Comparison of ENCODE assay signal across 11 mouse cellular contexts in genomic region chr1:176933319-176933718, GRCm38 (mm10).
A peak's percentile ranks its signal among the peaks of the same experiment; 100 is the strongest.
DNase-seq lines count a peak whose midpoint lies in the region; ATAC-seq lines count a peak whose summit lies in the region.
"Had no signal": no experiment of that assay in that cellular context is flagged by ENCODE, and none has a peak within 500 bp of the region (broad histone marks: within the 10 kb centered on the region; RNA-seq: fewer than 3 reads in every experiment).

No protein-coding gene starts in this region.

- no peaks in the 10 kb centered on the region for H3K36me3 ChIP-seq in hindbrain, embryonic 10.5 days
- H3K36me3 ChIP-seq in hindbrain, embryonic 14.5 days (replicated peaks; ENCODE audit: control insufficient read depth, insufficient read depth) = no peaks in the 10 kb centered on the region
- H3K36me3 ChIP-seq in heart, embryonic 11.5 days (ENCODE audit: control insufficient read depth, insufficient read depth, low read length) = no peaks in the 10 kb centered on the region
- H3K36me3 ChIP-seq: lung, embryonic 15.5 days had no signal

- no peak overlapping the region for H3K4me2 ChIP-seq in hindbrain, embryonic 14.5 days (replicated peaks)
- H3K4me2 ChIP-seq in heart, embryonic 11.5 days = no peak overlapping the region
- H3K4me2 ChIP-seq: lung, embryonic 15.5 days had no signal

- H3K4me3 ChIP-seq in hindbrain, embryonic 10.5 days = no peak overlapping the region
- no peak overlapping the region for H3K4me3 ChIP-seq in hindbrain, embryonic 14.5 days (replicated peaks; ENCODE audit: low read length)
- no peak overlapping the region for H3K4me3 ChIP-seq in heart, embryonic 11.5 days (ENCODE audit: low read depth, low read length)
- H3K4me3 ChIP-seq: erythroblast, embryonic 14.5 days; lung, embryonic 15.5 days had no signal

- WGBS in hindbrain, embryonic 10.5 days = 77% methylated on average over 7 of the region's 7 CpGs
- WGBS in hindbrain, embryonic 14.5 days = 61% methylated on average over 7 of the region's 7 CpGs
- 56% methylated on average over 7 of the region's 7 CpGs for WGBS in heart, embryonic 11.5 days (ENCODE audit: insufficient replicate concordance)

- H3K4me1 ChIP-seq in hindbrain, embryonic 10.5 days (replicated peaks) = peaks cover 17% of the 10 kb centered on the region
- H3K4me1 ChIP-seq in hindbrain, embryonic 14.5 days (replicated peaks; ENCODE audit: control insufficient read depth, insufficient read depth, low read length) = peaks cover 6% of the 10 kb centered on the region
- no peaks in the 10 kb centered on the region; the same call in 1 of the 2 replicates for H3K4me1 ChIP-seq in heart, embryonic 11.5 days (ENCODE audit: control insufficient read depth, insufficient read depth, low read length)

- peak overlapping the region; percentile 29; the same call in 1 of the 2 replicates for H3K27ac ChIP-seq in hindbrain, embryonic 10.5 days
- H3K27ac ChIP-seq in hindbrain, embryonic 14.5 days = no peak overlapping the region
- no peak overlapping the region for H3K27ac ChIP-seq in heart, embryonic 11.5 days (ENCODE audit: low read depth, low read length)
- H3K27ac ChIP-seq: lung, embryonic 15.5 days had no signal

- no peak for ATAC-seq in hindbrain, embryonic 14.5 days (ENCODE audit: low FRiP score)
- ATAC-seq in megakaryocyte, adult 5-6 weeks (ENCODE audit: poor library complexity, severe bottlenecking) = peak; percentile 91
- ATAC-seq in heart, embryonic 11.5 days (replicated peaks; ENCODE audit: insufficient number of reproducible peaks, low FRiP score, low TSS enrichment) = no peak
- ATAC-seq: activated CD4-positive, CD25-positive, alpha-beta regulatory T cell, adult 4 months had no signal

- H3K9ac ChIP-seq in hindbrain, embryonic 14.5 days = no peak overlapping the region
- H3K9ac ChIP-seq in heart, embryonic 11.5 days (ENCODE audit: low read depth, low read length) = no peak overlapping the region
- H3K9ac ChIP-seq: lung, embryonic 15.5 days had no signal

- no peak for DNase-seq in hindbrain, embryonic 10.5 days (ENCODE audit: low spot score)
- DNase-seq in hindbrain, embryonic 14.5 days (ENCODE audit: low spot score) = no peak
- peak; percentile 85 for DNase-seq in cerebellum, adult 11 months
- peak; percentile 40 for DNase-seq in gastrocnemius, postnatal 10 days
- no peak for DNase-seq in ovary, adult 18-20 months (ENCODE audit: low spot score)
- DNase-seq in heart, postnatal 4 days = no peak

- no peaks in the 10 kb centered on the region for H3K27me3 ChIP-seq in hindbrain, embryonic 10.5 days (ENCODE audit: insufficient read depth, poor library complexity, severe bottlenecking)
- H3K27me3 ChIP-seq in hindbrain, embryonic 14.5 days (ENCODE audit: control insufficient read depth, insufficient read depth, low read length) = no peaks in the 10 kb centered on the region
- H3K27me3 ChIP-seq in heart, embryonic 11.5 days (ENCODE audit: control insufficient read depth, insufficient read depth, low read length) = no peaks in the 10 kb centered on the region
- H3K27me3 ChIP-seq: lung, embryonic 15.5 days had no signal

- no peaks in the 10 kb centered on the region for H3K9me3 ChIP-seq in hindbrain, embryonic 10.5 days
- no peaks in the 10 kb centered on the region for H3K9me3 ChIP-seq in hindbrain, embryonic 14.5 days (ENCODE audit: control insufficient read depth, low read length)
- H3K9me3 ChIP-seq in heart, embryonic 11.5 days (replicated peaks; ENCODE audit: control insufficient read depth, low read length) = no peaks in the 10 kb centered on the region
- H3K9me3 ChIP-seq: lung, embryonic 15.5 days had no signal

Comparison
In these comparisons a context has a peak if more than half of its experiments do, and no peak if none do; other contexts are left out.
1. DNase-seq: peak in cerebellum, adult 11 months (single experiment) and gastrocnemius, postnatal 10 days (single experiment); none in hindbrain, embryonic 10.5 days (single experiment), hindbrain, embryonic 14.5 days (single experiment), ovary, adult 18-20 months (single experiment) and heart, postnatal 4 days (single experiment).